Mouse (Mus musculus): Measurements from ENCODE around the gene Olfr1493-ps1. TPM values are rescaled to one million over a fixed set of nuclear protein-coding genes. Genes with fewer than 3 reads are reported as not detected.

Olfr1493-ps1 gene
- polyA plus RNA-seq (2016; fragmentation: Nextera tagmentation; extraction: Ambion mirVana) = not detected in 2 replicates

DNA sequence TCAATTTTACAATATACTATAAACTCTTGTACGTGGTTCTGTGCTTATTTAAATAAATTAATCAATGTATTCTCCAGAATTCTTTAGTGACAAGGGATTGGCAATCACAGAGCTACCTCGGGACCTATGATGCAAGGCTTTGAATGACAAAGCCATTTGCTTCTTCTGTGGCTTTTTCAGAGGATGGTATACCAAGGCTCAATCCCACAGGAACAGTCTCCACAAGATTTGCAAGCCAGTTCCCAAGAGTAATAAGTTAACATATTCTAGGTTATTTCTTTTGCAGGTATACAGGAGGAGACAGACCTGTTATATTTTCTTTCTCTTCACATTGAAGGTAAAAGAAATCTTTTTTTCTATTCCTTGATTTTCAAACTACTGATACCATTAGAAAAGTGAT, at the start of gene Olfr1493-ps1:
TSS of gene Olfr1493-ps1 (plus strand) at position 301 of the 400 bp plus-strand sequence.
- H3K4me2 ChIP-seq (replicated peaks) = no peak within 1 kb of the TSS
- no peak for ATAC-seq (ENCODE audit: low FRiP score, low read depth)
- H3K9ac ChIP-seq = no peak within 1 kb of the TSS
- no peaks in the 10 kb centered on the region for H3K36me3 ChIP-seq
- H3K4me1 ChIP-seq = no peaks in the 10 kb centered on the region
- H3K9me3 ChIP-seq = no peaks in the 10 kb centered on the region; the same call in 1 of the 2 replicates
- no peak within 1 kb of the TSS for H3K27ac ChIP-seq
- no peak within 1 kb of the TSS for H3K4me3 ChIP-seq
- 61% methylated on average over 2 of the region's 2 CpGs for WGBS
- H3K27me3 ChIP-seq (replicated peaks) = no peaks in the 10 kb centered on the region

DNA sequence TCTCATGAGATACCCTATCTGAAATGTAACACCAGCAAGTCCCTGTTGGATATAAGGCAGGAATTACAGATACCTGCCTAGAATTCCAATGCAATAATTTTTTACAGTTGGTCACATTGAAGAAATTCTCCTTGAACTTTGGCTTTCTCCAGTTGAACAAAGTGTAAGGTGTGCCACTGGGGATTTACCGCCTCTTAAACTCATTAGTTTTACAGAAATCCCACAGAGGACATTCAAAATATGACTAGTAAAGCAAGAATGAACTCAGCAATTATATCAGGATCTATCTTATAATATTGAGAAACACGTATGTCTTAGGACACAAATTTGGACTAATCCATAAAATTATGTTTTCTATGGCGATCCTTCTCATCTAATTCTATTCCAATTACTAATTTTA, 26.1 kb upstream of the Olfr1493-ps1 start, which contains the start of gene Olfr1491:
TSS of gene Olfr1491 (plus strand) at position 301 of the 400 bp plus-strand sequence.
- Histone ChIP-seq H3K9ac (no peak within 1 kb of the TSS), H3K36me3 (no peaks in the 10 kb centered on the region), H3K4me2 (replicated peaks) (no peak within 1 kb of the TSS), H3K9me3 (no peaks in the 10 kb centered on the region), H3K27me3 (replicated peaks) (no peaks in the 10 kb centered on the region), H3K27ac (no peak within 1 kb of the TSS), H3K4me3 (no peak within 1 kb of the TSS), H3K4me1 (no peaks in the 10 kb centered on the region)
- no peak for ATAC-seq (ENCODE audit: low FRiP score, low read depth)
- WGBS = 78% methylated on average over 3 of the region's 3 CpGs

DNA sequence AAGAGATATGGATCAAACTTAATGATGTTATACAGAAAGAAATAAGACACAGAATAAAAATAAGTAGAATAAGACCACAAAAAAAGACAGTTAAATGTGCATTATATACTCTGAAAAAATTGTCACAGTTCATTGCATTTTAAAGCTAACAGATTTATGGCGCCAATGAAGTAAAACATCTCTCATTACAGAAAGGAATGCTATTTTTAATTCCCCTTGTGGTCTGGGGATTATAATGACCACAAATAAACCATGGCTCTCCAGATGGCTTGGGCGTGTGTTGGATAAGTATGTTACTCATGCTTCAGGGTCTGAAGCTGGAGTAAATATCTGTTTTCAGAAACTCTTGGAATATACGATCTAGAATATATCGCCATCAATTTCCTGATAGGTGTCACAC, 16.4 kb downstream of the Olfr1493-ps1 start, which contains the start of gene Olfr1494:
TSS of gene Olfr1494 (plus strand) at position 301 of the 400 bp plus-strand sequence.
- H3K4me3 ChIP-seq = no peak within 1 kb of the TSS
- H3K27me3 ChIP-seq (replicated peaks) = no peaks in the 10 kb centered on the region
- WGBS = 90% methylated on average over 4 of the region's 4 CpGs
- no peak for ATAC-seq (ENCODE audit: low FRiP score, low read depth)
- H3K4me1 ChIP-seq = no peaks in the 10 kb centered on the region
- no peak within 1 kb of the TSS for H3K9ac ChIP-seq
- no peak within 1 kb of the TSS for H3K4me2 ChIP-seq (replicated peaks)
- H3K27ac ChIP-seq = no peak within 1 kb of the TSS
- no peaks in the 10 kb centered on the region for H3K9me3 ChIP-seq
- no peaks in the 10 kb centered on the region for H3K36me3 ChIP-seq

DNA sequence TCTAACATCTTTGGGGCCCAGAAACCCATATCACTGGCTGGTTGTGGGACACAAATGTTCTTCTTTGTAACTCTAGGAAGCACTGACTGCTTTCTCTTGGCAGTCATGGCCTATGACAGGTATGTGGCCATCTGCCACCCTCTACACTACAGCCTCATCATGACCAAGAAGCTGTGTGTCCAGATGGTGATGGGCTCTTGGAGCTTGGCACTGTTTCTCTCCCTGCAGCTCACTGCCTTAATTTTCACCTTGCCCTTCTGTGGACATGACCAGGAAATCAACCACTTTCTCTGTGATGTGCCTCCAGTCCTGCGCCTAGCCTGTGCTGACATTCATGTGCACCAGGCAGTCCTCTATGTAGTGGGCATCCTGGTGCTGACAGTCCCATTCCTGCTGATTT, 26.3 kb downstream of the Olfr1493-ps1 start:
- Histone ChIP-seq H3K4me1 (no peaks in the 10 kb centered on the region), H3K27me3 (replicated peaks) (no peaks in the 10 kb centered on the region), H3K9ac (no peak overlapping the region), H3K27ac (no peak overlapping the region), H3K4me2 (replicated peaks) (no peak overlapping the region), H3K4me3 (no peak overlapping the region), H3K9me3 (no peaks in the 10 kb centered on the region), H3K36me3 (no peaks in the 10 kb centered on the region)
- 90% methylated on average over 1 of the region's 1 CpGs for WGBS
- no peak for ATAC-seq (ENCODE audit: low FRiP score, low read depth)

DNA sequence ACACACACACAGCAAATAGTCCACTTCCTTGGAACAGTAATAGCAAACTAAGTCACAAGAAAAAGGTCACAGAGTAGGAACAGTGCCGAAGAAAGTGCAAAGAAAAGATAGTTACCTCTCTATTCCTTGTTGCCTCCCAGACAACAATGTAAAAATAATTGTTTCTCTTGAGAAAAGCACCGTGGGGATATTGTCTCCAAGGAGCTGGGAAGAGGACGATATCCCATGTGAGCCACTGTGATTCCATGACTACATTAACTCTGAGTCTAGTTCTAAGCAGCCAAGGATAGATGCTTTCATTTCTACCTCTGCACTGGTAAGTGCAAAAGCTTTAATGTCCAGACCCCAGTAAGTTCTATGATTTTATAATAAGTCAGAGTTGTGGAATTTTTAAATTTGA, 41.2 kb downstream of the Olfr1493-ps1 start, which contains the start of gene Olfr1495:
TSS of gene Olfr1495 (plus strand) at position 301 of the 400 bp plus-strand sequence.
- Histone ChIP-seq H3K27me3 (replicated peaks) (no peaks in the 10 kb centered on the region), H3K4me1 (no peaks in the 10 kb centered on the region), H3K36me3 (no peaks in the 10 kb centered on the region), H3K9ac (no peak within 1 kb of the TSS), H3K9me3 (no peaks in the 10 kb centered on the region), H3K27ac (no peak within 1 kb of the TSS), H3K4me2 (replicated peaks) (no peak within 1 kb of the TSS), H3K4me3 (no peak within 1 kb of the TSS)
- no peak for ATAC-seq (ENCODE audit: low FRiP score, low read depth)
- 81% methylated on average over 3 of the region's 3 CpGs for WGBS

DNA sequence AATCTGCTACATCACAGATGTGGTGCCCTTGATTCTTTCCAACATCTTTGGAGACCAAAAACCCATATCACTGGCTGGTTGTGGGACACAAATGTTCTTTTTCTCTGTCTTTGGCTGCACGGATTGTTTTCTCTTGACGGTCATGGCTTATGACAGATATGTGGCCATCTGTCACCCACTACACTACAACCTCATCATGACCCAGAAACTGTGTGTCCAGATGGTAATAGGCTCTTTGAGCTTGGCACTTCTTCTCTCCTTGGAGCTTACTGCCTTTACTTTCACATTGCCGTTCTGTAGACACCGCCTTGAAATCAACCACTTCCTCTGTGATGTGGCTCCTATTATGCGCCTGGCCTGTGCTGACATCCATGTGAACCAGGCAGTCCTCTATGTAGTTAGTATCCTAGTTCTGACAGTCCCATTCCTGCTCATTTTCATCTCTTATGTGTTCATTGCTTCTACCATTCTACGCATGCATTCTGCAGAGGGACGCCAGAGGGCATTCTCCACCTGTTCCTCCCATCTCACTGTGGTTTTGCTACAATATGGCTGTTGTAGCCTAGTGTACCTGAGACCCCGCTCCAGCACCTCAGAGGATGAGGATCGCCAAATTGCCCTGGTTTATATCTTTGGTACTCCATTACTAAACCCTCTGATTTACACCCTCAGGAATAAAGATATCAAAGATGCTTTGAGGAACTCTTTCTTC, 45.6 kb downstream of the Olfr1493-ps1 start:
- no peaks in the 10 kb centered on the region for H3K27me3 ChIP-seq (replicated peaks)
- H3K4me1 ChIP-seq = no peaks in the 10 kb centered on the region
- no peak overlapping the region for H3K4me3 ChIP-seq
- no peak overlapping the region for H3K9ac ChIP-seq
- no peak overlapping the region for H3K27ac ChIP-seq
- no peak overlapping the region for H3K4me2 ChIP-seq (replicated peaks)
- ATAC-seq (ENCODE audit: low FRiP score, low read depth) = no peak
- 89% methylated on average over 9 of the region's 9 CpGs for WGBS
- H3K36me3 ChIP-seq = no peaks in the 10 kb centered on the region
- no peaks in the 10 kb centered on the region for H3K9me3 ChIP-seq

DNA sequence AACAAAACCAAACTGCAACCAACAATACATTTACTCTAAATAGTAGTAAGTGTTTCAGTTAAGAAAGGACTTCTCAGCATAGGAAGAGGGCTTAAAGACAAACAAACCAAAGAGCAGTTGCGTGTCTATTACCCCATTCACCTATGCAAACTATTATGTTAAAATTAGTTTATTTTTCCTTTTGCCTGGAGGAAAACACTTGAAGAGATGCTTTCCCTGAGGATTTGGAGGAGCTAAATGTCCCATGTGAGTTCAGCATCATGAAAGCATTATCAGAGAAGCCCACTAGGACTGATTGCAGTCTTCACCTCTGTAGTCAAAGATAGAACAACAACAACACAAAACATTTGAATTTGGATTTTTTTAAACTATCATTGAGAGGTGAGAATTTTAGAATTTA, 54.5 kb downstream of the Olfr1493-ps1 start, which contains the start of gene Olfr1496:
TSS of gene Olfr1496 (plus strand) at position 301 of the 400 bp plus-strand sequence.
- no peak within 1 kb of the TSS for H3K4me3 ChIP-seq
- H3K9me3 ChIP-seq = no peaks in the 10 kb centered on the region
- ATAC-seq (ENCODE audit: low FRiP score, low read depth) = no peak
- H3K27ac ChIP-seq = no peak within 1 kb of the TSS
- no peak within 1 kb of the TSS for H3K4me2 ChIP-seq (replicated peaks)
- H3K4me1 ChIP-seq = no peaks in the 10 kb centered on the region
- H3K27me3 ChIP-seq (replicated peaks) = no peaks in the 10 kb centered on the region
- 84% methylated on average over 1 of the region's 1 CpGs for WGBS
- no peak within 1 kb of the TSS for H3K9ac ChIP-seq
- H3K36me3 ChIP-seq = no peaks in the 10 kb centered on the region

Other genes starting within 250 kb of the Olfr1493-ps1 start
- gene Olfr1475, start 243.1 kb upstream of the Olfr1493-ps1 start, polyA plus RNA-seq (2016; fragmentation: Nextera tagmentation; extraction: Ambion mirVana) = not detected in 2 replicates
- not detected in 2 replicates for gene Olfr1477, start 222.7 kb upstream of the Olfr1493-ps1 start, polyA plus RNA-seq (2016; fragmentation: Nextera tagmentation; extraction: Ambion mirVana)
- not detected in 2 replicates for gene Olfr1480, start 195.4 kb upstream of the Olfr1493-ps1 start, polyA plus RNA-seq (2016; fragmentation: Nextera tagmentation; extraction: Ambion mirVana)
- gene Olfr1484, start 139.8 kb upstream of the Olfr1493-ps1 start, polyA plus RNA-seq (2016; fragmentation: Nextera tagmentation; extraction: Ambion mirVana) = not detected in 2 replicates
- not detected in 2 replicates for gene Olfr1487, start 105.9 kb upstream of the Olfr1493-ps1 start, polyA plus RNA-seq (2016; fragmentation: Nextera tagmentation; extraction: Ambion mirVana)
- gene Olfr1489, start 91.7 kb upstream of the Olfr1493-ps1 start, polyA plus RNA-seq (2016; fragmentation: Nextera tagmentation; extraction: Ambion mirVana) = not detected in 2 replicates
- gene Olfr1490, start 72.2 kb upstream of the Olfr1493-ps1 start, polyA plus RNA-seq (2016; fragmentation: Nextera tagmentation; extraction: Ambion mirVana) = not detected in 2 replicates
- not detected in 2 replicates for gene Olfr1491, start 26.0 kb upstream of the Olfr1493-ps1 start, polyA plus RNA-seq (2016; fragmentation: Nextera tagmentation; extraction: Ambion mirVana)
- gene Olfr1494, start 16.4 kb downstream of the Olfr1493-ps1 start, polyA plus RNA-seq (2016; fragmentation: Nextera tagmentation; extraction: Ambion mirVana) = not detected in 2 replicates
- not detected in 2 replicates for gene Olfr1495, start 41.3 kb downstream of the Olfr1493-ps1 start, polyA plus RNA-seq (2016; fragmentation: Nextera tagmentation; extraction: Ambion mirVana)
- gene Olfr1496, start 54.6 kb downstream of the Olfr1493-ps1 start, polyA plus RNA-seq (2016; fragmentation: Nextera tagmentation; extraction: Ambion mirVana) = not detected in 2 replicates
- gene Olfr1497, start 74.9 kb downstream of the Olfr1493-ps1 start, polyA plus RNA-seq (2016; fragmentation: Nextera tagmentation; extraction: Ambion mirVana) = not detected in 2 replicates
- not detected in 2 replicates for gene Olfr1499, start 96.2 kb downstream of the Olfr1493-ps1 start, polyA plus RNA-seq (2016; fragmentation: Nextera tagmentation; extraction: Ambion mirVana)
- gene Olfr1500, start 107.2 kb downstream of the Olfr1493-ps1 start, polyA plus RNA-seq (2016; fragmentation: Nextera tagmentation; extraction: Ambion mirVana) = not detected in 2 replicates
- gene Olfr1501, start 127.4 kb downstream of the Olfr1493-ps1 start, polyA plus RNA-seq (2016; fragmentation: Nextera tagmentation; extraction: Ambion mirVana) = not detected in 2 replicates
- gene Olfr1502, start 138.5 kb downstream of the Olfr1493-ps1 start, polyA plus RNA-seq (2016; fragmentation: Nextera tagmentation; extraction: Ambion mirVana) = not detected in 2 replicates
- not detected in 2 replicates for gene Olfr1504, start 174.7 kb downstream of the Olfr1493-ps1 start, polyA plus RNA-seq (2016; fragmentation: Nextera tagmentation; extraction: Ambion mirVana)
- gene Olfr1505, start 190.3 kb downstream of the Olfr1493-ps1 start, polyA plus RNA-seq (2016; fragmentation: Nextera tagmentation; extraction: Ambion mirVana) = not detected in 2 replicates

Measured in neural tube, embryonic 12.5 days (tissue).